Mouse (Mus musculus) forebrain, embryonic 15.5 days (tissue): Measurements from ENCODE around the gene Wwox. TPM values are rescaled to one million over a fixed set of nuclear protein-coding genes. Genes with fewer than 3 reads are reported as not detected.

ENCODE experiments used
- ATAC-seq: fragments of 200-750 bp; cut with Nextera tagmentation; replicated peaks from 2 replicates; pipeline ENCODE4 v1.8.0; 2017; ENCODE audit warnings: mild to moderate bottlenecking, moderate TSS enrichment, moderate library complexity
- H3K27ac ChIP-seq: fragments of 300-500 bp; sonication (generic); replicated peaks from 2 replicates; pipeline ENCODE4 v1.5.1; 2015; ENCODE audit warnings: mild to moderate bottlenecking, inconsistent platforms
- H3K27me3 ChIP-seq: fragments of 300-500 bp; sonication (generic); 2 replicates; pipeline ENCODE4 v1.6.1; 2015; ENCODE audit warnings: inconsistent platforms
- H3K36me3 ChIP-seq: fragments of 300-500 bp; sonication (generic); 2 replicates; pipeline ENCODE4 v1.6.1; 2015; ENCODE audit warnings: mild to moderate bottlenecking, inconsistent platforms
- H3K4me1 ChIP-seq: fragments of 300-500 bp; sonication (generic); 2 replicates; pipeline ENCODE4 v1.6.1; 2015; ENCODE audit warnings: inconsistent platforms
- H3K4me2 ChIP-seq: fragments of 300-500 bp; sonication (generic); replicated peaks from 2 replicates; pipeline ENCODE4 v1.6.1; 2015; ENCODE audit warnings: mild to moderate bottlenecking, inconsistent platforms
- H3K4me3 ChIP-seq: fragments of 300-500 bp; sonication (generic); 2 replicates; pipeline ENCODE4 v1.5.1; 2015; ENCODE audit warnings: mild to moderate bottlenecking, inconsistent platforms
- H3K9ac ChIP-seq: fragments of 300-500 bp; sonication (generic); replicated peaks from 2 replicates; pipeline ENCODE4 v1.6.1; 2015; ENCODE audit warnings: mild to moderate bottlenecking, inconsistent platforms
- H3K9me3 ChIP-seq: fragments of 300-500 bp; sonication (generic); 2 replicates; pipeline ENCODE4 v1.6.1; 2016; ENCODE audit warnings: inconsistent platforms
- WGBS: fragments of 180-500 bp; shearing (Covaris S2); methylation state at CpG from one replicate; pipeline ENCODE4 v1.1.7; 2015; ENCODE audit warnings: mixed read lengths; 5-methylcytosine and 5-hydroxymethylcytosine counted together
- polyA plus RNA-seq: library from polyadenylated mRNA; unstranded; fragments of >200 nt; fragmentation: Nextera tagmentation; extraction: Ambion mirVana; gene quantifications from 2 replicates; pipeline ENCODE4 v1.2.1, GENCODE M21; 2015

The Wwox gene
- polyA plus RNA-seq, 1 experiment from 2014 or later, result 10.7 TPM

DNA sequence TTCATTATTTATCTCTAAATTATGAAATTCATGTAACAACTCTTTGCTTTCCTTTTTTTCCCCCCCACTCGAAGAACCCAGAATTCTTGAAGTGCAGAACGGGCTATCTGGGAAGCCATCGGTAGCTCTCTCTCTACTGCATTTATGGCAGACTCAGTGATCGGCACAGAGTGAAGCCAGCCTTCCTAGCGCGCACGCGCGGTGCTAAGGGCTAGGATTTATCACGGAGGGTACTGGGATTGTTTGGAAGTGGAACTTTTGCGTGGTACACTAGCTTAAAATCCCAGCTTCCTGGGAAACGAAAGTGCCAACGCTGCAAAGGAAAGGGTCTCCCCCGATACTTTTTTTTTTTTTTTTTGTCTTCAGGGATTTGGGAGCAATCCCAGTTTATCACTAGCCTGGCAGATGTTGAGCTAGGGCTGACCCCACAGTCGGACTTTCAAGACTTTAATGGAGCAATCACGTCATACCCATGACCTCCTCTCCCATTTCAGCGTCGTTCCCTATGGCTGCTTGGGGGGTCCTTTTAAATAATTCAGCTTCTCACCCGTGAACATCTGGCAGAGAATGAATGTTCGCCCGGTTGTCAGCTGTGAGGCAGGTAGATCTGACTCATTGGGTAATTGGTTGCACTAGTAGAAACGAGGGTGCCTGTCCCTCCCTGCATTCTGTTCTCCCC, 810.4 kb downstream of the Wwox start:
- Histone ChIP-seq H3K4me3 (no peak overlapping the region), H3K36me3 (no peaks in the 10 kb centered on the region), H3K4me1 (peaks cover 10% of the 10 kb centered on the region; the same call in 1 of the 2 replicates), H3K27ac (no peak overlapping the region), H3K27me3 (no peaks in the 10 kb centered on the region), H3K4me2 (no peak overlapping the region; the same call in 1 of the 2 replicates), H3K9me3 (no peaks in the 10 kb centered on the region), H3K9ac (no peak overlapping the region)
- 38% methylated on average over 22 of the region's 22 CpGs for WGBS
- no peak for ATAC-seq

DNA sequence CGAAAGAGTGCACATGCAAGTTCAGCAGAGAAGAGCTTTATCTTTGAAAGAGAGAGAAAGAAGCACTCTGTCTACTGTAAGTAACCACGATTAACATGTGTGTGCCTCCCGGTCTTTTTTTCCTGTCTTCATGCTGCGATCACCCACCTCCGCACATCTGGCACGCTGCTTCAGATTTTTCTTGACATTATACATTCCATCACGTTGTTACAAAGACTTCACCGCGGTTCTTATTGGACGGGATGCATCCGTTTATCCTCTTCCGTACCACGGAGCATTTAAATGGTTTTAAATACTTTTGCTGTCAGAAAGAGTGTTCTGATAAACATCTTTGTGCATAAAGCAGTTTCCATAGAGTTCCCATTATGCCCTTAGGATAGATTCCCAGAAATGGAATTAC, 816.1 kb downstream of the Wwox start:
- Histone ChIP-seq H3K9me3 (no peaks in the 10 kb centered on the region), H3K9ac (no peak overlapping the region), H3K36me3 (no peaks in the 10 kb centered on the region), H3K27ac (no peak overlapping the region), H3K4me2 (no peak overlapping the region), H3K4me1 (peaks cover 11% of the 10 kb centered on the region; the same call in 1 of the 2 replicates), H3K4me3 (no peak overlapping the region), H3K27me3 (0 out of 2 replicates have a peak, but pooled peaks cover 3% of the 10 kb centered on the region)
- 86% methylated on average over 13 of the region's 13 CpGs for WGBS
- ATAC-seq, result no peak

DNA sequence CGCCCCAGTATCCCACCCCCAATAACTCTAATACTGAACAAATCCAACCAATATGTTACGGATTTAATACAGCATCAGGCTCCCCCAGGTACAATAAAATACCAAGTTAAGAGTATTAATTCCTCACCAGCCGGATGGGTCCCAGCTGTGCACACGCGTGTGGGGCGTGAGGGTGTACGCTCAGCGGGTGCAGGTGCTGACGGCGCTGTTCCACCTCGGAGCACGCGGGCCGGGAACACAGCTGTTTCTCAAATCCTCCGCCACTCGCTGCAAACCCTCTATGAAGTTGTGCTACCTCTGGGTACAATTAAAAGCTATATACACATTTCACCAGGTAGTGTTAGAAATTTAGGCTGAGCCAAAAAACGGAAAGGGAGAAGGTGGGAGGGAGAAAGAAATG, 818.0 kb downstream of the Wwox start:
- H3K36me3 ChIP-seq, result no peaks in the 10 kb centered on the region
- peaks cover 16% of the 10 kb centered on the region for H3K4me1 ChIP-seq
- H3K27ac ChIP-seq, result no peak overlapping the region
- H3K9ac ChIP-seq, result no peak overlapping the region
- ATAC-seq, result no peak
- H3K4me3 ChIP-seq, result no peak overlapping the region
- 0 out of 2 replicates have a peak, but pooled peaks cover 3% of the 10 kb centered on the region for H3K27me3 ChIP-seq
- H3K4me2 ChIP-seq, result no peak overlapping the region
- H3K9me3 ChIP-seq, result no peaks in the 10 kb centered on the region
- WGBS, result 90% methylated on average over 17 of the region's 17 CpGs

DNA sequence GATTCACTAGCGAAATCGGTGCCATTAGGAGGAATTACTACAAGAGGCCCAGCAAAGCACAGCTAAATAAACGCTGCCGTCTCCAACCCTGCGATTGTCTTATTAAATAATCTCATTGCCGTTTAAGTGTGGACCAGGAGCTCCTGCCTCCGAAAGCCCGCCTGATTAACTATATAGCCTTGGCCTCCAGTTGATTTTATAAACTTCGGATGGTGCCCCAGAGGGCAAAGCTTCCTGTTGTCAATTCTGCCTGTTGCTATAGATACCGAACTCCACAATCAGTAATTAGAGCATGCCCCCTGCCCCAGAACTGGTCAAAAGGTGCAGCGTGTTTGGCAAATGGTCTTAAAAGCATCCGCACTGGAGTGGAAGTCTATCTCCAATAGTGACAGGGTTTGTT, 820.4 kb downstream of the Wwox start:
- Histone ChIP-seq H3K9ac (no peak overlapping the region), H3K4me2 (no peak overlapping the region), H3K27me3 (0 out of 2 replicates have a peak, but pooled peaks cover 3% of the 10 kb centered on the region)

DNA sequence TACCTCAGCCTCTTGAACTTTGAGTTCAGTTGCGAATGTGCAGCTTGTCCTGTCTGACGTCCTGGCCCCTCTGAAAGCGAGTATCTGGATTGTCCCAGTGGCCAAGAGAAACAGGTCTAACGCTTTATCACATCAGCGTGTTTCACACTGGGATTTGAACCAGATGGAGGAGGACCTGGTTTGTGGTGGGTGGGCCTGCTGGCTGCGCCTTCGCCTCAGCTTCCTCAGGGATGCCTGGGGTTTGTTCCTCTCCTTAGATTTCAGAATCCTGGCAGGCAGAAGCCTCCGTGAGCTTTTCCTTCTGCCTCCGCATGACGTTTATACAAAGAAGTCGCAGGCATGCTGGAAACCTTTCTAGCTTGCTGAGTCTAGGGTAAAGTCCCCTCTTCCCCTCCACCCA, 827.7 kb downstream of the Wwox start:
- H3K36me3 ChIP-seq, result no peaks in the 10 kb centered on the region
- no peaks in the 10 kb centered on the region for H3K9me3 ChIP-seq
- no peaks in the 10 kb centered on the region for H3K27me3 ChIP-seq
- no peaks in the 10 kb centered on the region for H3K4me1 ChIP-seq
- H3K4me2 ChIP-seq, result no peak overlapping the region
- 82% methylated on average over 11 of the region's 11 CpGs for WGBS
- no peak overlapping the region for H3K4me3 ChIP-seq
- no peak overlapping the region for H3K27ac ChIP-seq
- H3K9ac ChIP-seq, result no peak overlapping the region
- no peak for ATAC-seq

More for the DNA sequence above, 820.4 kb downstream of the Wwox start:
- no peaks in the 10 kb centered on the region for H3K9me3 ChIP-seq
- WGBS, result 18% methylated on average over 12 of the region's 12 CpGs
- no peak overlapping the region for H3K4me3 ChIP-seq
- no peaks in the 10 kb centered on the region for H3K36me3 ChIP-seq
- H3K27ac ChIP-seq, result no peak overlapping the region
- no peak for ATAC-seq
- peaks cover 16% of the 10 kb centered on the region for H3K4me1 ChIP-seq

DNA sequence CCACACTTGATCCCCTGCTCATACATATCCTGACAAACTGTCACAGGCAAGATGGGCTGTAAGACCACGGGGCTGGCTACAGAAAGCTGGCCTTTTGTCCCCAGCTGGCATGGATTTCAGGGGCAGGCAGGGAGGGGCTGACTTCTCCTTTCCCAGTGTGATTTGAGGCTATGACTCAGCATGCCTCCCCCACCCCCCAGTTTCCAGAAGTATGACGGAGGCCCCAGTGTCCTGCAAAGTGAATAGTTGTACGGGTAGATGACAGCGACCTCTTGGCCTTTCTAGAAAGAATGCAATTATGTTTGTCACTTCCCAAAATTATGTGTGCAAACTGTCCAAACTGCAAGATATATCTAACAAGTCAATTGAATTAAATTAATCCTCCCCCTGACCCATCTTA, 830.1 kb downstream of the Wwox start:
- Histone ChIP-seq H3K9me3 (no peaks in the 10 kb centered on the region), H3K27ac (no peak overlapping the region), H3K4me2 (no peak overlapping the region), H3K36me3 (no peaks in the 10 kb centered on the region), H3K4me3 (no peak overlapping the region), H3K27me3 (no peaks in the 10 kb centered on the region), H3K4me1 (no peaks in the 10 kb centered on the region), H3K9ac (no peak overlapping the region)
- WGBS, result 55% methylated on average over 4 of the region's 4 CpGs
- ATAC-seq, result no peak

DNA sequence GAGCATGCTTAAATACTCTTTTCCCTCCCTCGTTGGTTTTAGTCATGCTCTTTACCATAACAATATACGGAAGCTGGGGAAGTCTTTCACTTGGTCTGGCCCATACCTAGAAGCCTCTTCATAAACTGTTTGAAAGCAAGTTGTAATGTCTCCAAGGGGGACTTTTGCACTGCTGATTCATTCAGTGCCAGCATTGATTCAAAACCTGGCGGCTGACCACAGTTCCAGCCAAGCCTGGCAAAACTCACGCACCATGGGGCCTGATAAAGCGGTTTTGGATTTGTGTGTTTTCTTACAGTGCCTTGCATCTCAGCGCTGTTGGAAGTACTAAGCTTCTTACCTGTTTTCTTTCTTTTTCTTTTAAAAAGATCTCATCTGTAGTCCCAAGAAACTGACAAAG, 834.5 kb downstream of the Wwox start:
- no peak for ATAC-seq

DNA sequence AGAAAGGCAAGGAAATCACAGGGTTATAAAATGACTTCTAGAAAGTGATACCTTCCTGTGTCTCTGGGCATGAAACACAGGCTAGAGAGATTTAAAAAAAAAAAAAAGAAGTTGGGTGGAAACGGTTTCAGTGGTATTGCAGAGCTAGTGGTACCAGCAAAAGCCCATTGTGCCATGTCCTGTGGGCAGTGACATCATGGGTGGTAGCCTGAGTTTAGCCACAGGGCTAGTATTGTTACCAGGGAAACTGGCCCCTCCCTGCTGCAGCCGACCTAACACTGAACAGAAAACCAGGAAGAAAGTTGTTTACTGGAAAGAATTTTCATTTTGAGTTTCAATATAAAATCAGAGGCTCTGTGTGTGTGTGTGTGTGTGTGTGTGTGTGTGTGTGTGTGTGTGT, 836.8 kb downstream of the Wwox start:
- H3K9me3 ChIP-seq, result no peaks in the 10 kb centered on the region
- no peaks in the 10 kb centered on the region for H3K4me1 ChIP-seq
- WGBS, result 43% methylated on average over 2 of the region's 2 CpGs
- no peak overlapping the region for H3K9ac ChIP-seq
- no peak overlapping the region for H3K27ac ChIP-seq
- H3K4me3 ChIP-seq, result no peak overlapping the region
- H3K36me3 ChIP-seq, result no peaks in the 10 kb centered on the region
- H3K4me2 ChIP-seq, result no peak overlapping the region
- no peak for ATAC-seq
- no peaks in the 10 kb centered on the region for H3K27me3 ChIP-seq

More for the DNA sequence above, 834.5 kb downstream of the Wwox start:
- no peak overlapping the region for H3K4me2 ChIP-seq
- H3K36me3 ChIP-seq, result no peaks in the 10 kb centered on the region
- H3K27me3 ChIP-seq, result no peaks in the 10 kb centered on the region
- H3K9me3 ChIP-seq, result no peaks in the 10 kb centered on the region
- H3K4me3 ChIP-seq, result no peak overlapping the region
- no peak overlapping the region for H3K27ac ChIP-seq
- no peak overlapping the region for H3K9ac ChIP-seq
- H3K4me1 ChIP-seq, result no peaks in the 10 kb centered on the region
- 58% methylated on average over 6 of the region's 6 CpGs for WGBS

DNA sequence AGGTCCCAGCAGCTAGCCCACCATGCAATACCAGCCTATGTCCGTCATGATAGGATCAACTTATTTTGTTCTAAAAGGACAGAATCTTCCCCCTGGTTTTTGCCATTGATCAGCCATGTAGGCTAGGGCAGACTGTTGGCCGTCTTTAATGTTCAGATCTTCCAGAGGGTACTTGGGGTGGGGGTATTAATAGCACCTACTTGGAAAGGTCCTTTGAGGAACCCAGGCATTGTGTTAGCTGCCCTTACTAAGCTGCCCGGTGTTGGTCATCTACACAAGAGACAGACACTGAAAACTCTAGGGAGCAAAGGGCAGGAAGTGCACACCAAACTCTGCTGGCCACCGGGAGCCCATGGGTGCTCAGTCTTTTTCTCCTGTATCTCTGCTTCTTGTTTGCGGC, 838.8 kb downstream of the Wwox start:
- H3K27ac ChIP-seq, result no peak overlapping the region
- no peaks in the 10 kb centered on the region for H3K27me3 ChIP-seq
- H3K4me1 ChIP-seq, result no peaks in the 10 kb centered on the region
- no peak overlapping the region for H3K9ac ChIP-seq
- H3K9me3 ChIP-seq, result no peaks in the 10 kb centered on the region
- no peak for ATAC-seq
- no peak overlapping the region for H3K4me2 ChIP-seq
- no peak overlapping the region for H3K4me3 ChIP-seq
- H3K36me3 ChIP-seq, result no peaks in the 10 kb centered on the region
- 78% methylated on average over 5 of the region's 5 CpGs for WGBS

DNA sequence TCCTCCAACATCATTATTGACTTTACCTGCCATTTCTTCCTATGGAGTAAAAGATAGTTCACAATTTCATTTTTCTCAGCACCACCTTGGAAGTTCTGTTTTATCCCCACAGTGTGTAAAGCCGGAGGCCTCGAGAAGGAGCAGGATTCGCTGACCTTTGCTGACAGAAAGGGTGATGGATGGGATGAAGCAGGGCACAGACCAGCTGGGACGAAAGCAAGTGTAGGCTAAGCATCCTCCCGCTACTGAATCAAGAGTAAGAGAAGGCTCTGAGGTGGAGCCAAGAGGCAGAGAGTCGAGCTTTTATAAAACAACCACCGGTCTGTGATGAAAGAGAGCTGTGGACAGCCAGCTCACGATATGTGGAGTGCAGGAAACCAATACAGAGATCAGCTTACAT, 850.8 kb downstream of the Wwox start:
- Histone ChIP-seq H3K4me2 (no peak overlapping the region), H3K9ac (no peak overlapping the region), H3K36me3 (no peaks in the 10 kb centered on the region), H3K4me1 (no peaks in the 10 kb centered on the region), H3K9me3 (no peaks in the 10 kb centered on the region), H3K4me3 (no peak overlapping the region), H3K27ac (no peak overlapping the region), H3K27me3 (no peaks in the 10 kb centered on the region)
- ATAC-seq, result no peak
- WGBS, result 90% methylated on average over 8 of the region's 8 CpGs

DNA sequence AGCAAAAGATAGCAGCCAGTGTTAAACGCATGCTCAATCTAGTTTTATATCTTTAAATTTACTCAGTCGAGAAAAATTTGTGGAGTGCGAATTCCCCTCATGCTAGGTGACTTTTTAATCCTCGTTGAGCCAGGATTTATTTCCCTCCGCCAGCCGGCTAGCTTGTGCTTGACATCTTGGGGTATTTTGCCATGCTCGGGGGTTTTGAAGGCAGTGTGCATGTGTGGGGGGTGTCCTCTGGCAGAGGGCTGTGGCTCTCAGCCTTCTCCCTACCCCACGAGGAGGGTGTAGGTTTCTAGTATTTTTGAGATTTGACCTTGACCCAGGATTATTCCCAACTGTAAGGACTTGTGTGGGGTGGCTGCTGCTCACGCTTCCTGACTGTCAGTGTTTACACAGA, 857.3 kb downstream of the Wwox start:
- H3K27me3 ChIP-seq, result no peaks in the 10 kb centered on the region
- ATAC-seq, result no peak
- H3K9ac ChIP-seq, result no peak overlapping the region
- H3K27ac ChIP-seq, result no peak overlapping the region
- no peak overlapping the region for H3K4me2 ChIP-seq
- no peak overlapping the region for H3K4me3 ChIP-seq
- 63% methylated on average over 9 of the region's 9 CpGs for WGBS
- no peaks in the 10 kb centered on the region for H3K4me1 ChIP-seq
- H3K36me3 ChIP-seq, result no peaks in the 10 kb centered on the region
- no peaks in the 10 kb centered on the region for H3K9me3 ChIP-seq

DNA sequence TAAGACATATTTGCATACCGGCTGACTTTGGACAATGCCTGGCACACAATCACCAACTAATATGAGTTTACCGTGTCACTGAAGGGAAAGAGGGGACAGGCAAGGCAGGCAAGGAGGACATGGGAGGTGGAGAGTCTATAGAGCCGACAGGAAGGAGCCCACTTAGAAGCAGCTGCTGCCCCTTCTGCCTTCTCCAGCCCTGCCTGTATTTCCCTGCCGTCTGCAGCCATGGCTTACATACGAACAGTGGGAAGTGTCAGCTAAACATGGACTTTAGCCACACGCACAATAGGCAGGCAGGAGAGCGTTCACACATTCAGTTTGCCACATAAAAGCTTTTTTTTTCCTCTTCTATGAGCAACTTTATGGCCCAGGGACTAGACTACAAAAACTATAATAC, 863.0 kb downstream of the Wwox start:
- ATAC-seq, result no peak

DNA sequence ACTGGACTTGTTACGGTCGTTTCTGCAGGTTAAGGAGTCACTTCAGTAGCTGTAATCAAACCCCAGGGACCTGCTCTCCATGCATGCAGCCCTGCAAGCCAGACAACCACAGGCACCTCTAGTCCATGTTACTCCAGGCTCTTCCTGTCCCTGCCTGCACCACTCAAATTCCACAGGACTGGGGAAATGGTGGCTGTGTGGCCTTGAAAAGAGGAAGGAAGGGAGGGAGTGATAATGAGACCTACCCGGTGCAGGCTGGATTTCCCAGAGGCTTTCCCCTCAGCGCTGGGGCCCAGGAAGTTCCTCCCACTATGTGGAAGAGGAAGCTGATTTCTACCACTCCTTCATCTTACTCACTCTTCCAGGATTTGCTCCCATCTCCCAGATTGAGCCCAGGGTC, 868.0 kb downstream of the Wwox start:
- WGBS, result 57% methylated on average over 4 of the region's 4 CpGs
- no peaks in the 10 kb centered on the region for H3K36me3 ChIP-seq
- ATAC-seq, result no peak

More for the DNA sequence above, 863.0 kb downstream of the Wwox start:
- Histone ChIP-seq H3K4me1 (0 out of 2 replicates have a peak, but pooled peaks cover 7% of the 10 kb centered on the region), H3K9ac (no peak overlapping the region), H3K36me3 (no peaks in the 10 kb centered on the region), H3K4me3 (no peak overlapping the region), H3K27me3 (no peaks in the 10 kb centered on the region), H3K27ac (no peak overlapping the region), H3K9me3 (no peaks in the 10 kb centered on the region), H3K4me2 (no peak overlapping the region)
- 19% methylated on average over 7 of the region's 7 CpGs for WGBS

More for the DNA sequence above, 868.0 kb downstream of the Wwox start:
- Histone ChIP-seq H3K9ac (no peak overlapping the region), H3K27me3 (no peaks in the 10 kb centered on the region), H3K4me2 (no peak overlapping the region), H3K9me3 (no peaks in the 10 kb centered on the region), H3K4me3 (no peak overlapping the region), H3K27ac (no peak overlapping the region), H3K4me1 (0 out of 2 replicates have a peak, but pooled peaks cover 2% of the 10 kb centered on the region)
